Mouse (Mus musculus) limb, embryonic 13.5 days (tissue): ENCODE results near the gene Nacc2. TPM values are rescaled to one million over a fixed set of nuclear protein-coding genes. Genes with fewer than 3 reads are reported as not detected.

Experiments used
- ATAC-seq: fragments of 200-750 bp; cut with Nextera tagmentation; 2 replicates; pipeline ENCODE4 v1.8.0; 2017; ENCODE audit warnings: low read depth, moderate number of reproducible peaks, moderate TSS enrichment; ENCODE audit not compliant: low FRiP score
- H3K27ac ChIP-seq: fragments of 300-500 bp; sonication (generic); 2 replicates; pipeline ENCODE4 v1.5.1; 2015; ENCODE audit warnings: inconsistent platforms, mild to moderate bottlenecking, moderate library complexity
- H3K27me3 ChIP-seq: fragments of 300-500 bp; sonication (generic); 2 replicates; pipeline ENCODE4 v1.6.1; 2015; ENCODE audit warnings: mild to moderate bottlenecking, inconsistent platforms
- H3K36me3 ChIP-seq: fragments of 300-500 bp; sonication (generic); 2 replicates; pipeline ENCODE4 v1.6.1; 2015; ENCODE audit warnings: inconsistent platforms, mild to moderate bottlenecking, moderate library complexity
- H3K4me1 ChIP-seq: fragments of 300-500 bp; sonication (generic); 2 replicates; pipeline ENCODE4 v1.6.1; 2015; ENCODE audit warnings: inconsistent platforms
- H3K4me2 ChIP-seq: fragments of 300-500 bp; sonication (generic); replicated peaks from 2 replicates; pipeline ENCODE4 v1.6.1; 2015; ENCODE audit warnings: inconsistent platforms, mild to moderate bottlenecking, moderate library complexity
- H3K4me3 ChIP-seq: fragments of 300-500 bp; sonication (generic); 2 replicates; pipeline ENCODE4 v1.5.1; 2015; ENCODE audit warnings: moderate library complexity, mild to moderate bottlenecking, inconsistent platforms
- H3K9ac ChIP-seq: fragments of 300-500 bp; sonication (generic); 2 replicates; pipeline ENCODE4 v1.6.1; 2015; ENCODE audit warnings: mild to moderate bottlenecking, inconsistent platforms
- H3K9me3 ChIP-seq: fragments of 300-500 bp; sonication (generic); 2 replicates; pipeline ENCODE4 v1.6.1; 2016; ENCODE audit warnings: inconsistent platforms
- WGBS: fragments of 180-500 bp; shearing (Covaris S2); methylation state at CpG from one replicate; pipeline ENCODE4 v1.1.7; 2015; 5-methylcytosine and 5-hydroxymethylcytosine counted together
- polyA plus RNA-seq: library from polyadenylated mRNA; unstranded; fragments of >200 nt; fragmentation: Nextera tagmentation; extraction: Ambion mirVana; gene quantifications from 2 replicates; pipeline ENCODE4 v1.2.1, GENCODE M21; 2015

Nacc2 gene
- polyA plus RNA-seq, 1 experiment from 2014 or later: 5.2 TPM

GRCm38 (mm10) chr2:26013674-26014073, 109.3 kb downstream of the Nacc2 start:
- Histone ChIP-seq H3K4me1 (peaks cover 10% of the 10 kb centered on the region; the same call in 1 of the 2 replicates), H3K36me3 (peaks cover 74% of the 10 kb centered on the region), H3K27ac (no peak overlapping the region), H3K4me3 (no peak overlapping the region), H3K9me3 (no peaks in the 10 kb centered on the region), H3K4me2 (no peak overlapping the region), H3K27me3 (no peaks in the 10 kb centered on the region), H3K9ac (no peak overlapping the region)
- no peak for ATAC-seq
- 87% methylated on average over 3 of the region's 3 CpGs for WGBS

GRCm38 (mm10) chr2:26011420-26011819, 111.6 kb downstream of the Nacc2 start:
- peaks cover 95% of the 10 kb centered on the region for H3K36me3 ChIP-seq
- ATAC-seq: no peak
- 87% methylated on average over 1 of the region's 1 CpGs for WGBS

More at GRCm38 (mm10) chr2:26011420-26011819, 111.6 kb downstream of the Nacc2 start:
- Histone ChIP-seq H3K9ac (no peak overlapping the region), H3K9me3 (no peaks in the 10 kb centered on the region), H3K27me3 (no peaks in the 10 kb centered on the region), H3K4me1 (no peaks in the 10 kb centered on the region), H3K27ac (no peak overlapping the region), H3K4me2 (no peak overlapping the region), H3K4me3 (no peak overlapping the region)

Other genes starting within 250 kb of the Nacc2 start
- 18.0 and 19.5 TPM in 2 replicates for gene Camsap1, start 139.9 kb downstream of the Nacc2 start, polyA plus RNA-seq
- 95.7 and 104 TPM in 2 replicates for gene Ubac1, start 101.5 kb downstream of the Nacc2 start, polyA plus RNA-seq
- not detected in 2 replicates for gene Lhx3, start 85.1 kb upstream of the Nacc2 start, polyA plus RNA-seq
- 14.9 and 16.0 TPM in 2 replicates for gene Qsox2, start 114.3 kb upstream of the Nacc2 start, polyA plus RNA-seq
- 0.04 TPM in 1 of 2 replicates, not detected in the other for gene Ccdc187, start 171.3 kb upstream of the Nacc2 start, polyA plus RNA-seq
- 61.5 and 66.6 TPM in 2 replicates for gene Gpsm1, start 192.3 kb upstream of the Nacc2 start, polyA plus RNA-seq
- gene Dnlz, start 228.9 kb upstream of the Nacc2 start, polyA plus RNA-seq: 28.8 and 29.0 TPM in 2 replicates
- 0.67 and 1.5 TPM in 2 replicates for gene Card9, start 237.7 kb upstream of the Nacc2 start, polyA plus RNA-seq